Mouse (Mus musculus): ENCODE results near the gene Zfp3. TPM values are rescaled to one million over a fixed set of nuclear protein-coding genes. Genes with fewer than 3 reads are reported as not detected.

Gene Zfp3
- polyA plus RNA-seq, 1 experiment: 0.72 TPM

- Histone ChIP-seq H3K4me3 (ENCODE audit: low read depth, low read length) (no peak overlapping the region), H3K27me3 (ENCODE audit: control insufficient read depth, insufficient read depth, low read length) (no peaks in the 10 kb centered on the region), H3K36me3 (ENCODE audit: control insufficient read depth, insufficient read depth, low read length) (no peaks in the 10 kb centered on the region), H3K27ac (ENCODE audit: insufficient read depth, low read depth, low read length) (peak overlapping the region; percentile 67), H3K4me1 (ENCODE audit: control insufficient read depth, insufficient read depth, insufficient read length, low read length) (peaks cover 17% of the 10 kb centered on the region)
- 71% methylated on average over 12 of the region's 12 CpGs for WGBS
- TF ChIP-seq POLR2A (IDR thresholded peaks at IDR 0.05; ENCODE audit: low read depth, low read length) (no peak), CTCF (IDR thresholded peaks at IDR 0.05; ENCODE audit: extremely low read depth, insufficient read length, insufficient replicate concordance, low read depth, low read length) (no peak)
Measured at GRCm38 (mm10) chr11:70742581-70743459, 21.2 kb upstream of the Zfp3 start.

GRCm38 (mm10) chr11:70745636-70746035, 18.4 kb upstream of the Zfp3 start:
- H3K4me1 ChIP-seq (ENCODE audit: control insufficient read depth, insufficient read depth, insufficient read length, low read length): peaks cover 21% of the 10 kb centered on the region
- no peaks in the 10 kb centered on the region for H3K27me3 ChIP-seq (ENCODE audit: control insufficient read depth, insufficient read depth, low read length)
- no peak overlapping the region for H3K4me3 ChIP-seq (ENCODE audit: low read depth, low read length)
- no peak for TF ChIP-seq POLR2A (IDR thresholded peaks at IDR 0.05; ENCODE audit: low read depth, low read length)
- TF ChIP-seq CTCF (IDR thresholded peaks at IDR 0.05; ENCODE audit: extremely low read depth, insufficient read length, insufficient replicate concordance, low read depth, low read length): no peak
- H3K36me3 ChIP-seq (ENCODE audit: control insufficient read depth, insufficient read depth, low read length): no peaks in the 10 kb centered on the region
- WGBS: 30% methylated on average over 7 of the region's 7 CpGs
- peak overlapping the region; percentile 84 for H3K27ac ChIP-seq (ENCODE audit: insufficient read depth, low read depth, low read length)

- Histone ChIP-seq H3K27ac (ENCODE audit: insufficient read depth, low read depth, low read length) (peak overlapping the region; percentile 89), H3K36me3 (ENCODE audit: control insufficient read depth, insufficient read depth, low read length) (no peaks in the 10 kb centered on the region), H3K27me3 (ENCODE audit: control insufficient read depth, insufficient read depth, low read length) (no peaks in the 10 kb centered on the region), H3K4me3 (ENCODE audit: low read depth, low read length) (no peak overlapping the region), H3K4me1 (ENCODE audit: control insufficient read depth, insufficient read depth, insufficient read length, low read length) (peaks cover 21% of the 10 kb centered on the region)
- WGBS: 53% methylated on average over 4 of the region's 4 CpGs
- no peak for TF ChIP-seq CTCF (IDR thresholded peaks at IDR 0.05; ENCODE audit: extremely low read depth, insufficient read length, insufficient replicate concordance, low read depth, low read length)
- TF ChIP-seq POLR2A (IDR thresholded peaks at IDR 0.05; ENCODE audit: low read depth, low read length): no peak
Measured at GRCm38 (mm10) chr11:70747876-70748545, 16.0 kb upstream of the Zfp3 start.

GRCm38 (mm10) chr11:70752337-70753017, 11.5 kb upstream of the Zfp3 start:
- H3K4me3 ChIP-seq (ENCODE audit: low read depth, low read length): no peak overlapping the region
- H3K27ac ChIP-seq (ENCODE audit: insufficient read depth, low read depth, low read length): peak overlapping the region; percentile 97
- H3K4me1 ChIP-seq (ENCODE audit: control insufficient read depth, insufficient read depth, insufficient read length, low read length): peaks cover 14% of the 10 kb centered on the region
- H3K27me3 ChIP-seq (ENCODE audit: control insufficient read depth, insufficient read depth, low read length): no peaks in the 10 kb centered on the region
- no peak for TF ChIP-seq CTCF (IDR thresholded peaks at IDR 0.05; ENCODE audit: extremely low read depth, insufficient read length, insufficient replicate concordance, low read depth, low read length)
- 26% methylated on average over 4 of the region's 4 CpGs for WGBS
- H3K36me3 ChIP-seq (ENCODE audit: control insufficient read depth, insufficient read depth, low read length): no peaks in the 10 kb centered on the region

- H3K4me3 ChIP-seq (ENCODE audit: low read depth, low read length): no peak overlapping the region
- 33% methylated on average over 10 of the region's 10 CpGs for WGBS
- peaks cover 12% of the 10 kb centered on the region for H3K4me1 ChIP-seq (ENCODE audit: control insufficient read depth, insufficient read depth, insufficient read length, low read length)
- H3K36me3 ChIP-seq (ENCODE audit: control insufficient read depth, insufficient read depth, low read length): no peaks in the 10 kb centered on the region
- TF ChIP-seq CTCF (IDR thresholded peaks at IDR 0.05; ENCODE audit: extremely low read depth, insufficient read length, insufficient replicate concordance, low read depth, low read length) (no peak), POLR2A (IDR thresholded peaks at IDR 0.05; ENCODE audit: low read depth, low read length) (no peak)
- no peaks in the 10 kb centered on the region for H3K27me3 ChIP-seq (ENCODE audit: control insufficient read depth, insufficient read depth, low read length)
- peak overlapping the region; percentile 89 for H3K27ac ChIP-seq (ENCODE audit: insufficient read depth, low read depth, low read length)
Measured at GRCm38 (mm10) chr11:70753146-70753545, 10.9 kb upstream of the Zfp3 start.

- no peaks in the 10 kb centered on the region for H3K27me3 ChIP-seq (ENCODE audit: control insufficient read depth, insufficient read depth, low read length)
- 25% methylated on average over 4 of the region's 4 CpGs for WGBS
- H3K36me3 ChIP-seq (ENCODE audit: control insufficient read depth, insufficient read depth, low read length): no peaks in the 10 kb centered on the region
- TF ChIP-seq CTCF (IDR thresholded peaks at IDR 0.05; ENCODE audit: extremely low read depth, insufficient read length, insufficient replicate concordance, low read depth, low read length) (no peak), POLR2A (IDR thresholded peaks at IDR 0.05; ENCODE audit: low read depth, low read length) (no peak)
- H3K27ac ChIP-seq (ENCODE audit: insufficient read depth, low read depth, low read length): peak overlapping the region; percentile 72
- no peak overlapping the region for H3K4me3 ChIP-seq (ENCODE audit: low read depth, low read length)
- peaks cover 10% of the 10 kb centered on the region for H3K4me1 ChIP-seq (ENCODE audit: control insufficient read depth, insufficient read depth, insufficient read length, low read length)
Measured at GRCm38 (mm10) chr11:70754476-70754875, 9.5 kb upstream of the Zfp3 start.

GRCm38 (mm10) chr11:70754958-70755357, 9.1 kb upstream of the Zfp3 start:
- WGBS: 21% methylated on average over 7 of the region's 7 CpGs
- H3K36me3 ChIP-seq (ENCODE audit: control insufficient read depth, insufficient read depth, low read length): no peaks in the 10 kb centered on the region
- peak overlapping the region; percentile 72 for H3K27ac ChIP-seq (ENCODE audit: insufficient read depth, low read depth, low read length)
- no peak for TF ChIP-seq POLR2A (IDR thresholded peaks at IDR 0.05; ENCODE audit: low read depth, low read length)
- TF ChIP-seq CTCF (IDR thresholded peaks at IDR 0.05; ENCODE audit: extremely low read depth, insufficient read length, insufficient replicate concordance, low read depth, low read length): peak; percentile 58; the same call in 1 of the 2 replicates
- no peak overlapping the region for H3K4me3 ChIP-seq (ENCODE audit: low read depth, low read length)
- H3K27me3 ChIP-seq (ENCODE audit: control insufficient read depth, insufficient read depth, low read length): no peaks in the 10 kb centered on the region
- peaks cover 10% of the 10 kb centered on the region for H3K4me1 ChIP-seq (ENCODE audit: control insufficient read depth, insufficient read depth, insufficient read length, low read length)

Measured in small intestine, adult 2 months (tissue).